Mouse (Mus musculus) lung, embryonic 15.5 days (tissue): Measurements from ENCODE around the gene Gpr35. TPM values are rescaled to one million over a fixed set of nuclear protein-coding genes. Genes with fewer than 3 reads are reported as not detected.

ENCODE experiments used
- ATAC-seq: fragments of 200-750 bp; cut with Nextera tagmentation; 2 replicates; pipeline ENCODE4 v1.8.0; 2017; ENCODE audit warnings: moderate number of reproducible peaks, borderline replicate concordance; ENCODE audit not compliant: low FRiP score, low TSS enrichment; ENCODE audit errors: extremely low read depth
- H3K27ac ChIP-seq: fragments of 300-500 bp; sonication (generic); 2 replicates; pipeline ENCODE4 v1.5.1; 2015; ENCODE audit warnings: moderate library complexity, mild to moderate bottlenecking, inconsistent platforms
- H3K27me3 ChIP-seq: fragments of 300-500 bp; sonication (generic); 2 replicates; pipeline ENCODE4 v1.6.1; 2015; ENCODE audit warnings: inconsistent platforms
- H3K36me3 ChIP-seq: fragments of 300-500 bp; sonication (generic); 2 replicates; pipeline ENCODE4 v1.6.1; 2015; ENCODE audit warnings: inconsistent platforms
- H3K4me1 ChIP-seq: fragments of 300-500 bp; sonication (generic); 2 replicates; pipeline ENCODE4 v1.6.1; 2015; ENCODE audit warnings: inconsistent platforms
- H3K4me2 ChIP-seq: fragments of 300-500 bp; sonication (generic); 2 replicates; pipeline ENCODE4 v1.6.1; 2015; ENCODE audit warnings: inconsistent platforms, mild to moderate bottlenecking, moderate library complexity
- H3K4me3 ChIP-seq: fragments of 300-500 bp; sonication (generic); 2 replicates; pipeline ENCODE4 v1.5.1; 2015; ENCODE audit warnings: mild to moderate bottlenecking, inconsistent platforms
- H3K9ac ChIP-seq: fragments of 300-500 bp; sonication (generic); 2 replicates; pipeline ENCODE4 v1.6.1; 2015; ENCODE audit warnings: inconsistent platforms
- H3K9me3 ChIP-seq: fragments of 300-500 bp; sonication (generic); 2 replicates; pipeline ENCODE4 v1.6.1; 2016; ENCODE audit warnings: inconsistent platforms
- WGBS: fragments of 180-500 bp; shearing (Covaris S2); methylation state at CpG from one replicate; pipeline ENCODE4 v1.1.7; 2015; 5-methylcytosine and 5-hydroxymethylcytosine counted together
- polyA plus RNA-seq: library from polyadenylated mRNA; unstranded; fragments of >200 nt; fragmentation: Nextera tagmentation; extraction: Ambion mirVana; gene quantifications from 2 replicates; pipeline ENCODE4 v1.2.1, GENCODE M21; 2015

The Gpr35 gene
- polyA plus RNA-seq, 1 experiment from 2014 or later, result 0.62 TPM

DNA sequence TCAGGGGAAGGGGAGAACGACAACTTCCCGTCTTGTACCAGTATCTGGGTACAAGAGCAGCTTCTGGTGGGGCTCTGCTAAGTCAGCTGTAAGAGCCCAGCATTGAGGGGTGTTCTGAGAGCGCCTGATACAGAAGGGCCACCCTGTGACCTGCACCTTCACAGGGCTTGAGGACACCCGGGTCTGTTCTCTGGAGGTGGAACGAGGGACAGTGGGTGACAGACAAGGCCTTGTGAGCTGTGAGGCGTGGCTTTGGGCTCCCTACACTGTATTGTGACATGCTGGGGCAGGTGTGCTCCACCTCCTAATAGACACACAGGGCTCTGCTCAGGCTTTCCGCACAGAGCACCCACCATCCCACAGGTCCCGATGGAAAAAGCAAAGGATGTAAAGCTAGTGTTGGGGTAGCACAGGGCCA lies 38.9 kb upstream of the Gpr35 start:
- ATAC-seq, result no peak
- Histone ChIP-seq H3K27me3 (no peaks in the 10 kb centered on the region), H3K36me3 (peaks cover 21% of the 10 kb centered on the region), H3K27ac (peak overlapping the region; percentile 90), H3K4me3 (peak overlapping the region; percentile 73), H3K4me1 (peaks cover 30% of the 10 kb centered on the region), H3K4me2 (peak overlapping the region; percentile 88), H3K9ac (peak overlapping the region; percentile 87), H3K9me3 (no peaks in the 10 kb centered on the region)
- 33% methylated on average over 8 of the region's 8 CpGs for WGBS

GRCm38 (mm10) chr1:92912286-92912685 lies 38.4 kb upstream of the Gpr35 start:
- peak overlapping the region; percentile 87; the same call in 1 of the 2 replicates for H3K9ac ChIP-seq
- H3K9me3 ChIP-seq, result no peaks in the 10 kb centered on the region
- H3K4me1 ChIP-seq, result peaks cover 30% of the 10 kb centered on the region
- peak overlapping the region; percentile 88 for H3K4me2 ChIP-seq
- no peak for ATAC-seq
- peak overlapping the region; percentile 73 for H3K4me3 ChIP-seq
- peaks cover 26% of the 10 kb centered on the region for H3K36me3 ChIP-seq
- WGBS, result 40% methylated on average over 1 of the region's 1 CpGs
- no peaks in the 10 kb centered on the region for H3K27me3 ChIP-seq
- H3K27ac ChIP-seq, result no peak overlapping the region

DNA sequence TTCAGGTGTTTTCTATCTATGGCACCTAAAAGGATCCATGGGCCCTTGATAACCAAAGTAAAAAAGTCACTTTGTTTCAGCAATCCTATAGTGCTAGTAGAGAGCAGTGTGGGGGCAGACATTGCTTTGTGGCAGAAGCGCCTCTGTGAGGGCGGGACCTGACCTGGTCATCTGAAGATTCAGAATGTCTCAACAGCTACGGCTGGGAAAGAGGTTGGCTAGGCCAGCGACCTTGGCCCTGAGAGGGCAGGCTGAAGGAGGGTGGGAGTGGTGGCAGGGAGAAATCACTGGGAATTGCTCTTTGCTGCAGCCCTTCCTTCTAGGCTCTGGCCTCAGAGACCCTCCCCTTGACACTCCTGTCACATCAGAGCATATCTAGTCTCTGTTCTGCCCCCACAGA lies 36.4 kb upstream of the Gpr35 start:
- WGBS, result 68% methylated on average over 4 of the region's 4 CpGs
- no peak overlapping the region for H3K4me2 ChIP-seq
- H3K4me3 ChIP-seq, result no peak overlapping the region
- no peaks in the 10 kb centered on the region for H3K27me3 ChIP-seq
- H3K27ac ChIP-seq, result no peak overlapping the region
- H3K36me3 ChIP-seq, result peaks cover 43% of the 10 kb centered on the region
- H3K9ac ChIP-seq, result no peak overlapping the region
- no peak for ATAC-seq
- H3K4me1 ChIP-seq, result peaks cover 22% of the 10 kb centered on the region
- no peaks in the 10 kb centered on the region for H3K9me3 ChIP-seq

- H3K27me3 ChIP-seq, result no peaks in the 10 kb centered on the region
- H3K9me3 ChIP-seq, result no peaks in the 10 kb centered on the region
- peaks cover 50% of the 10 kb centered on the region for H3K36me3 ChIP-seq
- H3K27ac ChIP-seq, result no peak overlapping the region
- H3K4me1 ChIP-seq, result peaks cover 17% of the 10 kb centered on the region
- 87% methylated on average over 11 of the region's 11 CpGs for WGBS
- no peak for ATAC-seq
- no peak overlapping the region for H3K4me3 ChIP-seq
- no peak overlapping the region for H3K4me2 ChIP-seq
- H3K9ac ChIP-seq, result no peak overlapping the region
Measured at GRCm38 (mm10) chr1:92914993-92915392, 35.7 kb upstream of the Gpr35 start.

GRCm38 (mm10) chr1:92916725-92917124 lies 33.9 kb upstream of the Gpr35 start:
- 89% methylated on average over 9 of the region's 9 CpGs for WGBS
- H3K9ac ChIP-seq, result no peak overlapping the region
- peaks cover 61% of the 10 kb centered on the region for H3K36me3 ChIP-seq
- H3K9me3 ChIP-seq, result no peaks in the 10 kb centered on the region
- peaks cover 7% of the 10 kb centered on the region for H3K4me1 ChIP-seq
- H3K27ac ChIP-seq, result no peak overlapping the region
- H3K4me3 ChIP-seq, result no peak overlapping the region
- H3K27me3 ChIP-seq, result no peaks in the 10 kb centered on the region
- no peak for ATAC-seq
- H3K4me2 ChIP-seq, result no peak overlapping the region

DNA sequence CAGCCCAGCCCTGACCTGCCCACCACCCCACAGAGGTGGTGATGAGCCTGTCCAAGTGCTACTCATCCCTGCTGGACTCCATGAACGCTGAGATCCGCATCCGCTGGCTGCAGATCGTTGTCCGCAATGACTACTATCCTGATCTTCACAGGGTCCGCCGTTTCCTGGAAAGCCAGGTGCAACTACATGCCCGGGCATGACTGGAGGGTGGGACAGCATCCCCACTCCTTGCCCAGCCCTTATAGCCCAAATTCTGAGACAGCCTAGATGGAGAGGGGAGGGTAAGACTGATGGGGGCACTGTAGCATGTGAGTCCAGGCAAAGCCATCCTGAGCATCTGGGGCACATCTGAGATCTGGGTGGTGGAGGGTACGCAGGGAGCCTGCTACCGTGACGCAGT lies 31.5 kb upstream of the Gpr35 start:
- H3K4me1 ChIP-seq, result no peaks in the 10 kb centered on the region
- no peak overlapping the region for H3K4me2 ChIP-seq
- no peak overlapping the region for H3K27ac ChIP-seq
- no peaks in the 10 kb centered on the region for H3K27me3 ChIP-seq
- H3K9me3 ChIP-seq, result no peaks in the 10 kb centered on the region
- H3K36me3 ChIP-seq, result peaks cover 61% of the 10 kb centered on the region
- 97% methylated on average over 11 of the region's 11 CpGs for WGBS
- no peak overlapping the region for H3K4me3 ChIP-seq
- H3K9ac ChIP-seq, result no peak overlapping the region
- no peak for ATAC-seq

- Histone ChIP-seq H3K4me2 (no peak overlapping the region), H3K9me3 (no peaks in the 10 kb centered on the region), H3K36me3 (peaks cover 59% of the 10 kb centered on the region), H3K27me3 (no peaks in the 10 kb centered on the region), H3K4me3 (no peak overlapping the region), H3K9ac (no peak overlapping the region), H3K27ac (no peak overlapping the region), H3K4me1 (no peaks in the 10 kb centered on the region)
- ATAC-seq, result no peak
- WGBS, result 72% methylated on average over 12 of the region's 12 CpGs
Measured at GRCm38 (mm10) chr1:92919775-92920174, 30.9 kb upstream of the Gpr35 start.

DNA sequence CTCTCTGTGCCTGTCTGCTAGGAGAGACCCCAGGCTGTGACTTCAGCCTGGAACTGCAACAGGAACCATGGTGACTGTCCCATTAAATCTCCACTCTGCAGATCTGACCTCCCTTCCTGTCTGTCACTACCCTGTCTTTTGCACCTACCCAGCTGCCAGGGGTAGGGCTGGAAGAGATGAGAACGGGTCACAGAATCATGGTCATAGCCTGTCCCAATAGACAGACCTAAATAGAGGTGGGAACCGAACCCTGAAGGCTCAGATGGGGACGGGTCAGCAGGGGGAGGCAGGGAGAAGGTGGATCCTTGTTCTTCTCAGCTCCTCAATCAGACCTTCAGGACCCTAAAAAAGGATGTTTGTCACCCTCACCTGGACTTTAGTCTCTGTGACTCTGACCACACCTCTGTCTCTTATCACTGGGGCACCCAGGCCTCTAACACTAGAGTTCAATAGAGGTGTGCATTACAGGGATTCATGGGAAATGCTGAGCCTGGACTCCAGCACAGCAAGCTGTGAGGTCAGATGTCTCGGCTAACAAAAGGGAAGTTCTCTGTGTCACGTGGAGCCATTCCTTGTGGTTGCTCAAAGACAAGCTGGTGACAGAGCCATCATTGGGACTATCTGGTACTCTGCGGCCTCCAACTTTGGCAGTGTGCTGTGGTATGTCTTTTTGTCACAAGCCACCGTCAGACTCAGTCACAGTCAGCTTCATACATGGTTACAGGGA lies 30.0 kb upstream of the Gpr35 start:
- Histone ChIP-seq H3K27me3 (no peaks in the 10 kb centered on the region), H3K36me3 (peaks cover 51% of the 10 kb centered on the region), H3K27ac (no peak overlapping the region), H3K4me1 (no peaks in the 10 kb centered on the region), H3K4me2 (no peak overlapping the region), H3K9ac (no peak overlapping the region), H3K9me3 (no peaks in the 10 kb centered on the region), H3K4me3 (no peak overlapping the region)
- 87% methylated on average over 7 of the region's 7 CpGs for WGBS
- ATAC-seq, result no peak

DNA sequence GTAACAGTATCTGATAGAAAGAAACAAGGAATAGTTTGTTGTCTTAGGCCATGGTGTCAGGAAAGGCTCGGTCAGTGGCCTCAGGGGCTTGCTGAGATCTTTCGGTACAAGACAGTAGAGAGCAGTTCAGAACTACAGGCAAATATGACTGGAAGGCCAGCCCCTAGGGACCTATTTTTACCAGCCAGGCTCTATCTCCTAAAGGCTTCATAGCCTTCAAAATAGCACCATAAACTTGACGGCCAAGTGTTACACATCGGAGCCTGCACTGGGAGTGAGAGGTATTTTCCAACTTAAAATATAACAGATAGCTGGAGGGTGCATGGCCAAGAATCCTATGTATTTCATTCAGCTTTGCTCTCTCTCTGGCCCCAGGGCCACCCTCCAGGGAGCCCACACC lies 29.2 kb upstream of the Gpr35 start:
- no peak overlapping the region for H3K9ac ChIP-seq
- no peak overlapping the region for H3K4me3 ChIP-seq
- no peaks in the 10 kb centered on the region for H3K9me3 ChIP-seq
- peaks cover 42% of the 10 kb centered on the region for H3K36me3 ChIP-seq
- no peak for ATAC-seq
- H3K4me1 ChIP-seq, result no peaks in the 10 kb centered on the region
- no peaks in the 10 kb centered on the region for H3K27me3 ChIP-seq
- 88% methylated on average over 4 of the region's 4 CpGs for WGBS
- H3K27ac ChIP-seq, result no peak overlapping the region
- no peak overlapping the region for H3K4me2 ChIP-seq

DNA sequence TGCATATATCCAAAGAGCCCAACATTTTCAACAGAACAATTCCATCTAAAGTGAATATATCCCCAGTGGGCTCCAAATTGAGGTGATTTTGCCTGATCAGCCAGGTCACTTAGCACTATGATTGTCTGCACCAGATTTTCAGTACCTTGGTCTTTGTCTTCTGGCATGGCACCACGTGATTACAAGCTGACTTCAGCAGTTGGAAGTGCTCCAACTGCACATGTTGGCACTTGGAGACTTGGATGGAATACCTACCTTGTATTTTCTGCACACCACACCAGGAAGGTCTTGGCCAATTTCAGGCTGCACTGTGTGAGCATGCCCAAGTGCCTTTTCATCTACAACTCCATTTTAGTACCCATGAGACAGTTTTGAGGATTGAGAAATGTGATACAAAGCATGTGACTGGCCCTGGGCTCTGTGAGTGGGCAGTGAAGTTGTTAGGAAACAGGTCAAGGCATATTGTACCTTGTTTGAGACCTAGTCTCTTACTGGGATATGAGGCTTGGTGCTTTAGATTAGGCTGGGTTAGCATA lies 20.4 kb upstream of the Gpr35 start:
- H3K27me3 ChIP-seq, result no peaks in the 10 kb centered on the region
- 36% methylated on average over 1 of the region's 1 CpGs for WGBS
- no peak overlapping the region for H3K4me3 ChIP-seq
- no peaks in the 10 kb centered on the region for H3K36me3 ChIP-seq
- H3K4me1 ChIP-seq, result peaks cover 9% of the 10 kb centered on the region
- H3K27ac ChIP-seq, result no peak overlapping the region
- ATAC-seq, result no peak
- H3K9ac ChIP-seq, result no peak overlapping the region
- H3K4me2 ChIP-seq, result no peak overlapping the region
- no peaks in the 10 kb centered on the region for H3K9me3 ChIP-seq

GRCm38 (mm10) chr1:92933611-92934010 lies 17.1 kb upstream of the Gpr35 start:
- Histone ChIP-seq H3K9ac (peak overlapping the region; percentile 71), H3K27me3 (no peaks in the 10 kb centered on the region), H3K27ac (peak overlapping the region; percentile 97), H3K4me1 (peaks cover 22% of the 10 kb centered on the region), H3K4me2 (peak overlapping the region; percentile 87), H3K4me3 (peak overlapping the region; percentile 78), H3K9me3 (no peaks in the 10 kb centered on the region), H3K36me3 (peaks cover 4% of the 10 kb centered on the region; the same call in 1 of the 2 replicates)
- WGBS, result 76% methylated on average over 4 of the region's 4 CpGs
- no peak for ATAC-seq

DNA sequence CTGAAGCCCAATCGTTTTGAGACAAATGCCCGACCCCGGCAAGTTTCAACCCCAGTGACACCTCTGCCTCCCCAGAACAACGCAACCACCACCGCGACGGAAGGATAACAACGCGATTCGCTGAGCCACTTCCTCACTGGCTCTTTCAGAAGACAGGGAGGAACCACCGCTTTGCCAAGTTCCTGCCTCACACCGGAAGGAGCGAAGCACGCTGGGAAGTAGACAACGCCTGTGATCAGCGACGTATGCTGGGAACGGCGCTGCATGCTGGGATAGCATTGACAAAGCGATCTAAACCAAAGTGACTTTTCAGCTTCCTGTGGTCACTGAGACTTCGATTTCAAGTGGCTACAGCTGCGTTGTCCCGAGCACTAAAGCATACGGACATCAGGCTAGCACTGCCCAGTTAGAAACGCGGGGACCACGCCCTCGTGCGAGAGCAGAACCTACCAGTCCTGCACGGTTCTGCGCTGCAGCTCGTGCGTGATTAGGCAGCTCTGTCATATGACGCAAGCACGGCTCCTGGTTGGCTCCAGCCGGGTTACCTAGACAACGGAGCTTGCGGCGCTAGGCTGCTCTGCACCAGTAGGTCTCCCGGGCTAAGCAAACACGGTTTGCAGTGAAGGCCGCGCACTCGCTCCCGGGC lies 16.4 kb upstream of the Gpr35 start, which contains the start of gene Capn10:
Gene Capn10 (plus strand): TSS at position 195 of the 646 bp plus-strand sequence.
- under 1% methylated on average over 45 of the region's 45 CpGs for WGBS
- peak within 1 kb of the TSS; percentile 87 for H3K4me2 ChIP-seq
- H3K4me1 ChIP-seq, result peaks cover 22% of the 10 kb centered on the region
- ATAC-seq, result peak; percentile 99
- peak within 1 kb of the TSS; percentile 97 for H3K27ac ChIP-seq
- H3K9ac ChIP-seq, result peak within 1 kb of the TSS; percentile 71
- H3K4me3 ChIP-seq, result peak within 1 kb of the TSS; percentile 78
- no peaks in the 10 kb centered on the region for H3K27me3 ChIP-seq
- no peaks in the 10 kb centered on the region for H3K9me3 ChIP-seq
- H3K36me3 ChIP-seq, result peaks cover 10% of the 10 kb centered on the region
